Mouse (Mus musculus) lung, postnatal 25 days (tissue): ENCODE measurements at regions not wholly inside any gene's neighbourhood (a gene's known extent, or its start where the extent isn't known, plus 50 kb on each side); places are given as distances from the start of the nearest gene placed in this dataset.

Source experiments
- DNase-seq: peaks from one replicate; pipeline ENCODE4 v3.0.0; 2022; ENCODE audit warnings: low spot score

DNA sequence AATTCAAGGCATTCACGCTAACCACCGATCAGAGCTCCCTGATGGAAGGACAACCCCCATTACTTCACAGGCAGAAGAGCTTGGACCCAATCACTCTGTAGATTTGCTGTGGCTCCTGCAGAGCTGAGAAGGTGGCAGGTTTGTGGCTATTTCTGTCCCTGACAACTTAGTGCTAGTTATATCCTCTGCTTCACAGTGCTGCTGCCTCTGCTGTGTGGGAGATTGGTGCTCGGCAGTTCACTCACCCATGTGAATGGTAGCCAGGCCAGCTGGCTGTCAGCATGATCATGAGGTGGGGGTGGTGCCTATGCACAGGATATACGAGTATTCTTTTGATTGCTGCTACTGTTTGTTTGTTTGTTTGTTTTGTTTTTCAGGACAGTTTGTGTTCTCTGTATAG lies 113.9 kb downstream of the Gm10131 start:
- no peak for DNase-seq

- peak; percentile 89 for DNase-seq
Measured at GRCm38 (mm10) chr8:33992946-33993345, 118.6 kb downstream of the Gm10131 start.

DNA sequence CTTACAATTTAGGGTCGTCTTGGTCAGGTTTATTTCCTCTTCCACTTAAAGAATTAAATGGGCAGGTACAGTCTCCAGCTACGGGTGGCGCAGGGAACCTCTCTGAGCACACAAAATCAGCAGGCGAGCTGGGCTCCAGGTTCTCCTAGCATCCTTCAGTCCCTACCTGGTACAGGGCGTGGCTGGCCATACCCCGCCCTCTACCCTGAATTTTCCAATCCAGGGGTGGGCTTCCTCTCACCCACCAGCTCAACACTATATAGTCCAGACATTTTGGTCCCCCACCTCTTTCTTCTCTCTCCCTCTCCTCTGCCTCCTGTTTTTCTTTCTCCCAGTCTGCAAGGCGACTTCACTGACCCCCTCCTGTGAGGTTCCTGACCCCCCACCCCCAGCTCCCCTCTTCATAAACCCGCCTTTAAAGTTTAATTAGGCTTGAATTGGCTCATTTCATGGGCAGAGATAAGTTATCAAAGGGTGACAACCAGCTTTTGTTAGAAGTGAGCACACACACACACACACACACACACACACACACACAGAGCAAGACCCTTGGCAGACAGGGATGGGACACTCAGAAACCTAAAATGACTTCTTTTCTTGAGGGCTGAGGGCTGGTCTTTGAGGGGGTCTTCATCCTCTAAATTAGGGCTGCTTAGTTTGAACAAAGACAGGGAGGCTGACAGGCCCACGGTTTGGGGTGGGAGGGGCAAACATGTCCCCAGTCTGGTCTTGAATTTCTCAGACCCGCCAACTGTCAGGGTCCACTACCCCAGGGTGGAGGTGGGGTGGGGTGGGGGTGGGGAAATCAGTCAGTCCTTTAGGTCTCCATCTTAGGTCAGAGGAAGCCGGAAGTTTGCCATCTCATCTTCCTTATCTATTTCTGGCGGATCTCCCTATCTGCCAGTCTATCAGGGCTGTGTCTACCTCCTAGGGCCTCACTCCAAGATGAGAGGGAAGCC lies 119.3 kb downstream of the Gm10131 start:
- no peak for DNase-seq

DNA sequence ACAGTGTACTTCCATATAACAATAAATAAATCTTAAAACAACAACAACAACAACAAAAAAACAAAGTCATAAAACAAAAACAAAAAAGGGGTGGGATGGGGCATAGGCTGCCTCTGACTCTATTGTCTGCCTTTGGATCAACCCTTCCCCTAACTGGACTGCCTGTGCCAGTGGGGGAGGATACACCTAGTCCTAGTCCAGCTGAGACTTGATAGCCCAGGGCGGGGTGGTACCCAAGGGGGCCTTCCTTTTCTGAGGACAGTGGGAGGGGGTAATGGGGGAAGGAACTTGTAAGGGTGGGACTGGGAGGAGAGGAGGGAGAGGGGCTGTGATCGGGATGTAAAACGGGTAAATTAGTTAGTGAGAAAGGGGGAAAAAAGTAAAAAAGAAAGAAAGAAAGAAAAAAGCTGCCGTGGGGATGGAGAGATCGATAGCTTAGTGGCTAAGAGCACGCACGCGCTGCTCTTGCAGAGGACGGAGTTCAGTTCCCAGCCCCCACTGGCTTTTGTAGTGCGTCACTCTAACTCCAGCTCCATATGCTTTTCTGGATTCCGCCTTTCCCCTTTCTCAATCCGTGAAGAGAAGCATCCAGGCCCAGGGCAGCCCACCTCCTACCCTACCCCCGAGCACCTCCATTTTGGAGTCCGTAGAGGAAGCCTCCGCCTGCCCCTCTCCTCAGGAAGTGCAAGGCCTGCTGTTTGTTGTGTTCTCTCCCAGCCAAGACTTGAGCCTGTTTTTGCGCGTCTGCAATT lies 120.2 kb downstream of the Gm10131 start:
- no peak for DNase-seq

DNA sequence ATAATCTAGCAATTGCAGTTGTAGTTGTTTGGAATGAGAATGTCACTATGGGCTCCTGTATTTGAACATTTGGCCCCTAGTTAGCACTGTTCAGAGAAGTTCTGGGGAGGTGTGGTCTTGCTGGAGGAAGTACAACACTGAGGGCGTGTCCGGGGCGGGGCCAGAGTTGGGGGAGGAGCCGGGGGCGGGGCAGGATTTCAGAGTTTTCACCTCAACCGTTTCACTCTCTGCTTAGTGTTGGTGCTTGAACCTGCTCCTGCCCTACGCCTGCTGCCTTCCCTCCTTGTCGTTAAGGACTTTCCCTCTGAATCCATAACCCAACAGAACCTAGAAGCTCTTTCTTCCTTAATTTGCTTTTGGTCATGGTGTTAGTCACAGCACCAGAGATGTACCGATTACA lies 121.5 kb downstream of the Gm10131 start:
- DNase-seq, result no peak

GRCm38 (mm10) chr8:33987755-33988104 lies 123.8 kb downstream of the Gm10131 start:
- no peak for DNase-seq

DNA sequence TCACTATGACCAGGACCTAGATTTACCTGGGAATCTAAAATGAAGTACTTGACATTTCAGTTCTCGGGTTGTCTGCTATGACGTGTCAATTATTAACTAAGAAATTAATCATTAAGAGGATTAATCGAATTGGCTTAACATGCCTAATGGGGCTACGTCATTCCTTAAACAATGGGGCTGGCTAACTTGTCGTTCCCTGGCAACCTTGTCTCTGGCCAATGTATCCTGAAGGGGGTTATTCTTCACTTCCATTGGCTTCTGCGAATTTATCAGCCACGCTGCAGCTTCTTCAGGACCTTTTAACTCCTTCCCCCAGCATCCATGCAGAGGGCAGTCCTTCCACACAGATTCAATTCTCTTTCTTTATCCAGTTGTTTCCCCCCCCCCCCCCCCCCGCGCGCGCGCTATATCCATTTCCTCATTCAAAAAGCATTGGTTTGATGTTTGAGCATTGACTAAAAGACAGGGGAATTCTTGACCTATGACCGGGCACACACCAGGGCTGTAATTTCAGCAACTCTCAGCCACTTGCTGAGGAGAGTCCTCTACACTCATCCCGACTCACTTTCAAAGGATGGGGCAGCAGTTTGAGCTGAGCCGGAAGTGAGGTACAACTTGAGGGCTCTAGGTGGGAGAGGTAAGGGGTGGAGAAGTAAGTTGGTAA lies 124.3 kb downstream of the Gm10131 start:
- no peak for DNase-seq

DNA sequence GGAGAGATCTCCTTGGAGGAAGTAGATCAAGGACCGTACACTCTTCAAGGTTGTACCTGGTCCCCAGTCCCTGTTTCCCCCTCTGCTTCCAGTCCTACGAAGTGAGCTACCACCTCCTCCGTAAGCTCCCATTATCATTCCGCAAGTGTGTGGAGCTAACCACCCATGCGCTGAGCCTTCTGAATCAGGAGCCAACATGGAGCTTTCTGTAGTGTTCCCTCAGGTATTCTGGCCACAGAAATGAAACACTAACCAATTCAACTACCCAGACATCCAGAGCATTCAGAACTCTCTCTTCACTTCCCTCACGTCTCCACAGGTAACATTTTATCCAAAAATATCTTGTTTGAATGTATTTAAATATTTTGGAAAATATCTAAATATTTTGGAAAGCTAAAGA lies 124.9 kb downstream of the Gm10131 start:
- no peak for DNase-seq

- no peak for DNase-seq
Measured at GRCm38 (mm10) chr8:33985430-33985977, 126.0 kb downstream of the Gm10131 start.

- DNase-seq, result no peak
Measured at GRCm38 (mm10) chr8:33981629-33982028, 129.9 kb downstream of the Gm10131 start.

- DNase-seq, result no peak
Measured at GRCm38 (mm10) chr8:33980999-33981398, 130.5 kb downstream of the Gm10131 start.
